Mouse (Mus musculus): ENCODE results near the gene Yae1d1. TPM values are rescaled to one million over a fixed set of nuclear protein-coding genes. Genes with fewer than 3 reads are reported as not detected.

The Yae1d1 gene
- 52.6 and 63.2 TPM in 2 replicates for polyA plus RNA-seq (2015; fragmentation: Nextera tagmentation; extraction: Ambion mirVana)

GRCm38 (mm10) chr13:17992697-17993514, at the start of gene Yae1d1:
Gene Yae1d1, minus strand, starts transcription at chr13:17993349.
- Histone ChIP-seq H3K9me3 (ENCODE audit: control insufficient read depth, low read length) (no peaks in the 10 kb centered on the region), H3K4me1 (ENCODE audit: control insufficient read depth, insufficient read depth, low read length) (no peaks in the 10 kb centered on the region), H3K4me2 (ENCODE audit: low read depth, low read length) (peak within 1 kb of the TSS; percentile 79), H3K27ac (ENCODE audit: low read length) (peak within 1 kb of the TSS; percentile 86), H3K27me3 (replicated peaks; ENCODE audit: control insufficient read depth, insufficient read depth, low read length) (no peaks in the 10 kb centered on the region), H3K36me3 (ENCODE audit: control insufficient read depth, insufficient read depth, low read length) (no peaks in the 10 kb centered on the region), H3K4me3 (ENCODE audit: low read length) (peak within 1 kb of the TSS; percentile 89), H3K9ac (ENCODE audit: low read depth, low read length) (peak within 1 kb of the TSS; percentile 87)
- ATAC-seq: peak; percentile 99
- under 1% methylated on average over 54 of the region's 54 CpGs for WGBS

GRCm38 (mm10) chr13:18038814-18039213, 45.7 kb upstream of the Yae1d1 start:
- no peak overlapping the region for H3K4me2 ChIP-seq (ENCODE audit: low read depth, low read length)
- WGBS: 67% methylated on average over 2 of the region's 2 CpGs
- ATAC-seq: no peak

GRCm38 (mm10) chr13:18016604-18017003, 23.5 kb upstream of the Yae1d1 start:
- no peak overlapping the region for H3K27ac ChIP-seq (ENCODE audit: low read length)
- ATAC-seq: no peak
- no peaks in the 10 kb centered on the region for H3K4me1 ChIP-seq (ENCODE audit: control insufficient read depth, insufficient read depth, low read length)
- 76% methylated on average over 3 of the region's 3 CpGs for WGBS
- H3K4me3 ChIP-seq (ENCODE audit: low read length): no peak overlapping the region
- H3K9ac ChIP-seq (ENCODE audit: low read depth, low read length): no peak overlapping the region
- no peaks in the 10 kb centered on the region for H3K27me3 ChIP-seq (replicated peaks; ENCODE audit: control insufficient read depth, insufficient read depth, low read length)
- H3K36me3 ChIP-seq (ENCODE audit: control insufficient read depth, insufficient read depth, low read length): no peaks in the 10 kb centered on the region
- no peaks in the 10 kb centered on the region for H3K9me3 ChIP-seq (ENCODE audit: control insufficient read depth, low read length)
- H3K4me2 ChIP-seq (ENCODE audit: low read depth, low read length): no peak overlapping the region

More at GRCm38 (mm10) chr13:18038814-18039213, 45.7 kb upstream of the Yae1d1 start:
- Histone ChIP-seq H3K27ac (ENCODE audit: low read length) (no peak overlapping the region), H3K4me1 (ENCODE audit: control insufficient read depth, insufficient read depth, low read length) (no peaks in the 10 kb centered on the region), H3K4me3 (ENCODE audit: low read length) (no peak overlapping the region), H3K36me3 (ENCODE audit: control insufficient read depth, insufficient read depth, low read length) (no peaks in the 10 kb centered on the region), H3K9ac (ENCODE audit: low read depth, low read length) (no peak overlapping the region), H3K27me3 (replicated peaks; ENCODE audit: control insufficient read depth, insufficient read depth, low read length) (no peaks in the 10 kb centered on the region), H3K9me3 (ENCODE audit: control insufficient read depth, low read length) (no peaks in the 10 kb centered on the region)

- Histone ChIP-seq H3K9ac (ENCODE audit: low read depth, low read length) (no peak overlapping the region), H3K36me3 (ENCODE audit: control insufficient read depth, insufficient read depth, low read length) (no peaks in the 10 kb centered on the region), H3K27me3 (replicated peaks; ENCODE audit: control insufficient read depth, insufficient read depth, low read length) (no peaks in the 10 kb centered on the region), H3K27ac (ENCODE audit: low read length) (no peak overlapping the region), H3K9me3 (ENCODE audit: control insufficient read depth, low read length) (no peaks in the 10 kb centered on the region), H3K4me3 (ENCODE audit: low read length) (no peak overlapping the region), H3K4me1 (ENCODE audit: control insufficient read depth, insufficient read depth, low read length) (no peaks in the 10 kb centered on the region), H3K4me2 (ENCODE audit: low read depth, low read length) (no peak overlapping the region)
- WGBS: 71% methylated on average over 6 of the region's 6 CpGs
- ATAC-seq: no peak
Measured at GRCm38 (mm10) chr13:18013205-18013604, 20.1 kb upstream of the Yae1d1 start.

GRCm38 (mm10) chr13:18011055-18011454, 17.9 kb upstream of the Yae1d1 start:
- Histone ChIP-seq H3K36me3 (ENCODE audit: control insufficient read depth, insufficient read depth, low read length) (no peaks in the 10 kb centered on the region), H3K27ac (ENCODE audit: low read length) (no peak overlapping the region), H3K4me2 (ENCODE audit: low read depth, low read length) (no peak overlapping the region), H3K9ac (ENCODE audit: low read depth, low read length) (no peak overlapping the region), H3K27me3 (replicated peaks; ENCODE audit: control insufficient read depth, insufficient read depth, low read length) (no peaks in the 10 kb centered on the region), H3K4me1 (ENCODE audit: control insufficient read depth, insufficient read depth, low read length) (no peaks in the 10 kb centered on the region), H3K9me3 (ENCODE audit: control insufficient read depth, low read length) (no peaks in the 10 kb centered on the region), H3K4me3 (ENCODE audit: low read length) (no peak overlapping the region)
- 70% methylated on average over 4 of the region's 4 CpGs for WGBS
- no peak for ATAC-seq

- Histone ChIP-seq H3K4me3 (ENCODE audit: low read length) (peak overlapping the region; percentile 89), H3K4me1 (ENCODE audit: control insufficient read depth, insufficient read depth, low read length) (no peaks in the 10 kb centered on the region), H3K9me3 (ENCODE audit: control insufficient read depth, low read length) (no peaks in the 10 kb centered on the region), H3K36me3 (ENCODE audit: control insufficient read depth, insufficient read depth, low read length) (no peaks in the 10 kb centered on the region), H3K27ac (ENCODE audit: low read length) (peak overlapping the region; percentile 45; the same call in 1 of the 2 replicates), H3K9ac (ENCODE audit: low read depth, low read length) (peak overlapping the region; percentile 87), H3K4me2 (ENCODE audit: low read depth, low read length) (peak overlapping the region; percentile 79), H3K27me3 (replicated peaks; ENCODE audit: control insufficient read depth, insufficient read depth, low read length) (no peaks in the 10 kb centered on the region)
- WGBS: 33% methylated on average over 7 of the region's 7 CpGs
- no peak; the same call in none of the 2 replicates for ATAC-seq
Measured at GRCm38 (mm10) chr13:17993515-17993847, 332 bp upstream of the Yae1d1 start.

- Histone ChIP-seq H3K4me2 (ENCODE audit: low read depth, low read length) (no peak overlapping the region), H3K4me3 (ENCODE audit: low read length) (no peak overlapping the region), H3K9me3 (ENCODE audit: control insufficient read depth, low read length) (no peaks in the 10 kb centered on the region), H3K36me3 (ENCODE audit: control insufficient read depth, insufficient read depth, low read length) (no peaks in the 10 kb centered on the region), H3K9ac (ENCODE audit: low read depth, low read length) (no peak overlapping the region), H3K4me1 (ENCODE audit: control insufficient read depth, insufficient read depth, low read length) (no peaks in the 10 kb centered on the region), H3K27me3 (replicated peaks; ENCODE audit: control insufficient read depth, insufficient read depth, low read length) (no peaks in the 10 kb centered on the region), H3K27ac (ENCODE audit: low read length) (no peak overlapping the region)
- ATAC-seq: no peak
- WGBS: 71% methylated on average over 4 of the region's 4 CpGs
Measured at GRCm38 (mm10) chr13:17992009-17992408, 1.1 kb downstream of the Yae1d1 start.

GRCm38 (mm10) chr13:17983194-17983593, 10.0 kb downstream of the Yae1d1 start:
- H3K36me3 ChIP-seq (ENCODE audit: control insufficient read depth, insufficient read depth, low read length): peaks cover 4% of the 10 kb centered on the region; the same call in 1 of the 2 replicates
- no peaks in the 10 kb centered on the region for H3K4me1 ChIP-seq (ENCODE audit: control insufficient read depth, insufficient read depth, low read length)
- 0 out of 2 replicates have a peak, but pooled peaks have one; percentile 21 for ATAC-seq
- no peak overlapping the region for H3K4me2 ChIP-seq (ENCODE audit: low read depth, low read length)
- 51% methylated on average over 4 of the region's 4 CpGs for WGBS
- no peaks in the 10 kb centered on the region for H3K27me3 ChIP-seq (replicated peaks; ENCODE audit: control insufficient read depth, insufficient read depth, low read length)
- no peaks in the 10 kb centered on the region for H3K9me3 ChIP-seq (ENCODE audit: control insufficient read depth, low read length)
- no peak overlapping the region for H3K4me3 ChIP-seq (ENCODE audit: low read length)
- H3K27ac ChIP-seq (ENCODE audit: low read length): no peak overlapping the region
- no peak overlapping the region for H3K9ac ChIP-seq (ENCODE audit: low read depth, low read length)

- H3K4me2 ChIP-seq (ENCODE audit: low read depth, low read length): no peak overlapping the region
- H3K27ac ChIP-seq (ENCODE audit: low read length): no peak overlapping the region
- no peak overlapping the region for H3K9ac ChIP-seq (ENCODE audit: low read depth, low read length)
- no peaks in the 10 kb centered on the region for H3K4me1 ChIP-seq (ENCODE audit: control insufficient read depth, insufficient read depth, low read length)
- no peaks in the 10 kb centered on the region for H3K27me3 ChIP-seq (replicated peaks; ENCODE audit: control insufficient read depth, insufficient read depth, low read length)
- peaks cover 4% of the 10 kb centered on the region; the same call in 1 of the 2 replicates for H3K36me3 ChIP-seq (ENCODE audit: control insufficient read depth, insufficient read depth, low read length)
- WGBS: 85% methylated on average over 5 of the region's 5 CpGs
- no peak for ATAC-seq
- no peaks in the 10 kb centered on the region for H3K9me3 ChIP-seq (ENCODE audit: control insufficient read depth, low read length)
- no peak overlapping the region for H3K4me3 ChIP-seq (ENCODE audit: low read length)
Measured at GRCm38 (mm10) chr13:17982634-17983033, 10.5 kb downstream of the Yae1d1 start.
